15 mouse cellular contexts compared by ENCODE assay signal in genomic region chr4:98188944-98189343, GRCm38 (mm10).
DNase-seq lines count a peak whose midpoint lies in the region; ATAC-seq lines count a peak whose summit lies in the region.
"Had no signal": no experiment of that assay in that cellular context is flagged by ENCODE, and none has a peak within 500 bp of the region (broad histone marks: within the 10 kb centered on the region; RNA-seq: fewer than 3 reads in every experiment).

No protein-coding gene starts in this region.

- H3K9ac ChIP-seq in liver, embryonic 15.5 days = no peak overlapping the region
- H3K9ac ChIP-seq in embryonic facial prominence, embryonic 15.5 days = no peak overlapping the region
- H3K9ac ChIP-seq: heart, embryonic 15.5 days; hindbrain, embryonic 15.5 days; lung, embryonic 15.5 days; midbrain, embryonic 13.5 days; neural tube, embryonic 13.5 days had no signal

- H3K27ac ChIP-seq in liver, embryonic 15.5 days (replicated peaks) = peak overlapping the region; percentile 73
- peak overlapping the region; percentile 44; the same call in 1 of the 2 replicates for H3K27ac ChIP-seq in embryonic facial prominence, embryonic 15.5 days (replicated peaks)
- H3K27ac ChIP-seq: heart, embryonic 15.5 days; hindbrain, embryonic 15.5 days; lung, embryonic 15.5 days; midbrain, embryonic 13.5 days; neural tube, embryonic 13.5 days had no signal

- peaks cover 44% of the 10 kb centered on the region for H3K4me1 ChIP-seq in liver, embryonic 15.5 days (replicated peaks)
- H3K4me1 ChIP-seq in embryonic facial prominence, embryonic 15.5 days = peaks cover 5% of the 10 kb centered on the region; the same call in 1 of the 2 replicates
- H3K4me1 ChIP-seq: heart, embryonic 15.5 days; hindbrain, embryonic 15.5 days; lung, embryonic 15.5 days; midbrain, embryonic 13.5 days; neural tube, embryonic 13.5 days had no signal

- no peak for ATAC-seq in liver, embryonic 15.5 days (ENCODE audit: insufficient read depth)
- ATAC-seq in embryonic facial prominence, embryonic 15.5 days (ENCODE audit: insufficient number of reproducible peaks, low FRiP score, low TSS enrichment, low read depth) = peak; percentile 47; the same call in 1 of the 2 replicates
- peak; percentile 66 for ATAC-seq in megakaryocyte progenitor cell, adult 5-6 weeks (replicated peaks; ENCODE audit: poor library complexity)
- ATAC-seq in megakaryocyte-erythroid progenitor cell, adult 5-6 weeks (replicated peaks; ENCODE audit: low FRiP score, low TSS enrichment, poor library complexity, severe bottlenecking) = no peak
- ATAC-seq: forebrain, embryonic 14.5 days; midbrain, embryonic 13.5 days had no signal

- no peaks in the 10 kb centered on the region for H3K9me3 ChIP-seq in liver, embryonic 15.5 days (replicated peaks)
- H3K9me3 ChIP-seq in embryonic facial prominence, embryonic 15.5 days (replicated peaks) = no peaks in the 10 kb centered on the region
- H3K9me3 ChIP-seq: heart, embryonic 15.5 days; hindbrain, embryonic 15.5 days; lung, embryonic 15.5 days; midbrain, embryonic 13.5 days; neural tube, embryonic 13.5 days had no signal

- no peak overlapping the region for H3K4me2 ChIP-seq in liver, embryonic 15.5 days
- H3K4me2 ChIP-seq in embryonic facial prominence, embryonic 15.5 days (replicated peaks) = no peak overlapping the region
- H3K4me2 ChIP-seq: heart, embryonic 15.5 days; hindbrain, embryonic 15.5 days; lung, embryonic 15.5 days; midbrain, embryonic 13.5 days; neural tube, embryonic 13.5 days had no signal

- no peak for DNase-seq in liver
- DNase-seq in NIH3T3 (ENCODE audit: low read depth) = peak; percentile 61
- no peak for DNase-seq in urinary bladder, adult 18-20 months (ENCODE audit: low spot score in 2 of 2)
- DNase-seq: cerebellum, adult 2 months; gastrocnemius, postnatal 25 days had no signal

- no peaks in the 10 kb centered on the region for H3K36me3 ChIP-seq in liver, embryonic 15.5 days (replicated peaks)
- no peaks in the 10 kb centered on the region for H3K36me3 ChIP-seq in embryonic facial prominence, embryonic 15.5 days
- H3K36me3 ChIP-seq: heart, embryonic 15.5 days; hindbrain, embryonic 15.5 days; lung, embryonic 15.5 days; midbrain, embryonic 13.5 days; neural tube, embryonic 13.5 days had no signal

- H3K27me3 ChIP-seq in liver, embryonic 15.5 days = no peaks in the 10 kb centered on the region
- no peaks in the 10 kb centered on the region for H3K27me3 ChIP-seq in embryonic facial prominence, embryonic 15.5 days
- H3K27me3 ChIP-seq: heart, embryonic 15.5 days; hindbrain, embryonic 15.5 days; lung, embryonic 15.5 days; midbrain, embryonic 13.5 days; neural tube, embryonic 13.5 days had no signal

- H3K4me3 ChIP-seq in liver, embryonic 15.5 days (replicated peaks) = no peak overlapping the region
- H3K4me3 ChIP-seq in embryonic facial prominence, embryonic 15.5 days (replicated peaks) = no peak overlapping the region
- H3K4me3 ChIP-seq: heart, embryonic 15.5 days; hindbrain, embryonic 15.5 days; lung, embryonic 15.5 days; midbrain, embryonic 13.5 days; neural tube, embryonic 13.5 days had no signal

- 65% methylated on average over 7 of the region's 7 CpGs for WGBS in liver, embryonic 15.5 days (ENCODE audit: insufficient replicate concordance)
- 46% methylated on average over 7 of the region's 7 CpGs for WGBS in embryonic facial prominence, embryonic 15.5 days

Comparison
In these comparisons a context has a peak if more than half of its experiments do, and no peak if none do; other contexts are left out.
1. ATAC-seq: peak in embryonic facial prominence, embryonic 15.5 days (single experiment) and megakaryocyte progenitor cell, adult 5-6 weeks (single experiment); none in liver, embryonic 15.5 days (single experiment) and megakaryocyte-erythroid progenitor cell, adult 5-6 weeks (single experiment).